ENCODE assay signal across 18 mouse cellular contexts in the genomic region with DNA sequence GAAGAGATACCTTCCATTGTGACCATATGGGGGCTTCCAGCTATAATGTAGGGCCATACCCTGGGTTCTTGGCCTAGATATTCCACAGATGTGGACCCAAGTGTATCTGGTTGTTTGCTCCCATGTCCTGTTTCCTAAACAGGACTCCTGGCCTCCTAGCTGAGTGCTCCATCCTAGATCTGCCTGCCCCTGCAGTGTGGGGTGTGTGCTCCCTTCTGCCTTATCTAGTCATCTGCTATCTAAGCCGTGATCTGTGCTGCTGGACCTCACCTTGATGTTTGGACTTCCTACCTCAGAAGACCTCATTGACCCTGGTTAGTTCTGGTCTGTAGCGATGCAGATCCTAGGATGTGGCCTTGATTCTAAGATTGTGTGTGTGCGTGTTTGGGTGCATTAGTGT. TPM values are rescaled to one million over a fixed set of nuclear protein-coding genes. Genes with fewer than 3 reads are reported as not detected.
"Had no signal": no experiment of that assay in that cellular context is flagged by ENCODE, and none has a peak within 500 bp of the region (broad histone marks: within the 10 kb centered on the region; RNA-seq: fewer than 3 reads in every experiment).

No protein-coding gene starts in this region.

- H3K4me2 ChIP-seq: lung, embryonic 14.5 days; midbrain, embryonic 11.5 days; midbrain, embryonic 13.5 days; midbrain, embryonic 15.5 days; neural tube, embryonic 12.5 days; stomach, embryonic 15.5 days had no signal

- DNase-seq: lung, adult 18-20 months; lung, embryonic 14.5 days; lung, postnatal 10 days; lung, postnatal 4 days; right cerebral cortex, postnatal 14 days; thymus, adult 18-20 months; thymus, postnatal 14 days; thymus, postnatal 36 days had no signal

- H3K9me3 ChIP-seq: megakaryocyte, embryonic 14.5 days; midbrain, embryonic 13.5 days; midbrain, embryonic 15.5 days; neural tube, embryonic 12.5 days; stomach, embryonic 15.5 days had no signal

- H3K9ac ChIP-seq: lung, embryonic 14.5 days; midbrain, embryonic 13.5 days; midbrain, embryonic 15.5 days; neural tube, embryonic 12.5 days; stomach, embryonic 15.5 days had no signal

- H3K27me3 ChIP-seq: midbrain, embryonic 13.5 days; midbrain, embryonic 15.5 days; neural tube, embryonic 12.5 days; stomach, embryonic 15.5 days had no signal

- H3K36me3 ChIP-seq: midbrain, embryonic 15.5 days; stomach, embryonic 15.5 days had no signal

- H3K4me3 ChIP-seq: megakaryocyte, embryonic 14.5 days; midbrain, embryonic 13.5 days; midbrain, embryonic 15.5 days; neural tube, embryonic 12.5 days; stomach, embryonic 15.5 days had no signal

- ATAC-seq: midbrain, embryonic 13.5 days; midbrain, embryonic 15.5 days had no signal

- H3K4me1 ChIP-seq: midbrain, embryonic 13.5 days; midbrain, embryonic 15.5 days; neural tube, embryonic 12.5 days; stomach, embryonic 15.5 days had no signal

- H3K27ac ChIP-seq: midbrain, embryonic 13.5 days; midbrain, embryonic 15.5 days; neural tube, embryonic 12.5 days; stomach, embryonic 15.5 days had no signal

RNA-seq across cellular contexts. Expression of a gene that starts 44.6 kb away (rescaled TPM):
- total RNA-seq: monocyte, adult 5-6 weeks had no signal
- polyA plus RNA-seq: lung, embryonic 14.5 days; lung, embryonic 16.5 days; midbrain, embryonic 11.5 days; midbrain, embryonic 13.5 days; midbrain, embryonic 15.5 days; midbrain, postnatal 0 days; neural tube, embryonic 12.5 days; neural tube, embryonic 14.5 days; stomach, embryonic 15.5 days had no signal
